Mouse (Mus musculus): Measurements from ENCODE around the gene Scrn3. TPM values are rescaled to one million over a fixed set of nuclear protein-coding genes. Genes with fewer than 3 reads are reported as not detected.

Scrn3 gene
- polyA plus RNA-seq, 1 experiment from 2014 or later, result 8.1 TPM

- Histone ChIP-seq H3K4me1 (replicated peaks) (peaks cover 58% of the 10 kb centered on the region), H3K9ac (replicated peaks) (peak overlapping the region; percentile 48), H3K4me3 (replicated peaks) (peak overlapping the region; percentile 37), H3K9me3 (no peaks in the 10 kb centered on the region), H3K27ac (peak overlapping the region; percentile 85), H3K36me3 (no peaks in the 10 kb centered on the region), H3K4me2 (replicated peaks) (peak overlapping the region; percentile 45), H3K27me3 (peaks cover 82% of the 10 kb centered on the region)
- ATAC-seq, result 0 out of 2 replicates have a peak, but pooled peaks have one; percentile 24
- WGBS, result under 1% methylated on average over 18 of the region's 18 CpGs
These were observed 34.7 kb upstream of the Scrn3 start for GRCm38 (mm10) chr2:73277709-73278075.

- H3K27me3 ChIP-seq, result peaks cover 76% of the 10 kb centered on the region
- peak; percentile 62; the same call in 1 of the 2 replicates for ATAC-seq
- H3K4me3 ChIP-seq (replicated peaks), result peak overlapping the region; percentile 37
- peak overlapping the region; percentile 53 for H3K9ac ChIP-seq (replicated peaks)
- under 1% methylated on average over 20 of the region's 20 CpGs for WGBS
- H3K9me3 ChIP-seq, result no peaks in the 10 kb centered on the region
- no peaks in the 10 kb centered on the region for H3K36me3 ChIP-seq
- peak overlapping the region; percentile 85 for H3K27ac ChIP-seq
- peaks cover 52% of the 10 kb centered on the region for H3K4me1 ChIP-seq (replicated peaks)
- H3K4me2 ChIP-seq (replicated peaks), result peak overlapping the region; percentile 46
These were observed 34.1 kb upstream of the Scrn3 start for GRCm38 (mm10) chr2:73278131-73278854.

GRCm38 (mm10) chr2:73278869-73279268 is 33.5 kb upstream of the Scrn3 start:
- Histone ChIP-seq H3K4me2 (replicated peaks) (peak overlapping the region; percentile 46), H3K27ac (peak overlapping the region; percentile 78), H3K9ac (replicated peaks) (peak overlapping the region; percentile 53), H3K4me1 (replicated peaks) (peaks cover 46% of the 10 kb centered on the region), H3K4me3 (replicated peaks) (peak overlapping the region; percentile 28), H3K36me3 (no peaks in the 10 kb centered on the region), H3K27me3 (peaks cover 71% of the 10 kb centered on the region), H3K9me3 (no peaks in the 10 kb centered on the region)
- WGBS, result under 1% methylated on average over 17 of the region's 17 CpGs
- ATAC-seq, result peak; percentile 60

DNA sequence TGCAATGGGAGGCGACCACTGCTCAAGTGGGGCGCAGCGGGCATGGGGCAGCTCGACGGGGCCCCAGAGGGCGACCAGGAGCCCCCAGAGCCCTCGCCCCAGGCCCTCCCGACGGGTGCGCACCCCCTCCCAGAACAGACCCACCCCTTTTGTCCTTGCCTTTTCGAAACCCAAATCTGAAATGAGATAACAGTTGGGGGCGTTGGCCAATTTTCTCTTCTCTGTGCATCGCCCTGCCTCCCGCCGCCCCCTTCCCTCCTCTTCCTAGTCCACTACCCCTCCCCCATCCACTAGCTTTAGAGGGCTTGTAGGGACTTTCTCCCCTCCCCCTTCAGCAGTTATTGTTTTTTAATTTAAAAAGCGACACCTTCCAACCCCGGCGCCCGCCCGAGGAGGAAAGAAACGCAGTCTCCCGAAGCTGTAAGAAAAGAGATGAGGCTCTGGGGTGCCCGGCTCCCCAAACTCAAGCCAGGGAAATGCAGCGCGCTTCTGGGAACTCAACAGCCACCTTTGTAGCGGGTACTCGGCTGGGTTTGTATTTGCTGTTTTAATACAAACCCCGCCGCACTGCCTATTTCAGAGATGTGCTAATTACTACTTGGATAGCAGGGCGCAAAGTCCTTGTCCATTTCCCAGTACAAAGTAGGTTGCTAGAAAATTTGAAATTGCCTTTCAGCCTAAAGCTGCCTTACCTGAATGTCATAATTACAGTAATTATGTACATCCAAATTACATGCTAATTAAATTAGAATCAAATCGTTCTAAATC is 32.9 kb upstream of the Scrn3 start:
- no peaks in the 10 kb centered on the region for H3K36me3 ChIP-seq
- 1% methylated on average over 31 of the region's 31 CpGs for WGBS
- H3K9ac ChIP-seq (replicated peaks), result peak overlapping the region; percentile 53
- peak overlapping the region; percentile 78 for H3K27ac ChIP-seq
- H3K4me3 ChIP-seq (replicated peaks), result peak overlapping the region; percentile 28
- peaks cover 65% of the 10 kb centered on the region for H3K27me3 ChIP-seq
- no peak; the same call in 1 of the 2 replicates for ATAC-seq
- peaks cover 40% of the 10 kb centered on the region for H3K4me1 ChIP-seq (replicated peaks)
- peak overlapping the region; percentile 46 for H3K4me2 ChIP-seq (replicated peaks)
- H3K9me3 ChIP-seq, result no peaks in the 10 kb centered on the region

DNA sequence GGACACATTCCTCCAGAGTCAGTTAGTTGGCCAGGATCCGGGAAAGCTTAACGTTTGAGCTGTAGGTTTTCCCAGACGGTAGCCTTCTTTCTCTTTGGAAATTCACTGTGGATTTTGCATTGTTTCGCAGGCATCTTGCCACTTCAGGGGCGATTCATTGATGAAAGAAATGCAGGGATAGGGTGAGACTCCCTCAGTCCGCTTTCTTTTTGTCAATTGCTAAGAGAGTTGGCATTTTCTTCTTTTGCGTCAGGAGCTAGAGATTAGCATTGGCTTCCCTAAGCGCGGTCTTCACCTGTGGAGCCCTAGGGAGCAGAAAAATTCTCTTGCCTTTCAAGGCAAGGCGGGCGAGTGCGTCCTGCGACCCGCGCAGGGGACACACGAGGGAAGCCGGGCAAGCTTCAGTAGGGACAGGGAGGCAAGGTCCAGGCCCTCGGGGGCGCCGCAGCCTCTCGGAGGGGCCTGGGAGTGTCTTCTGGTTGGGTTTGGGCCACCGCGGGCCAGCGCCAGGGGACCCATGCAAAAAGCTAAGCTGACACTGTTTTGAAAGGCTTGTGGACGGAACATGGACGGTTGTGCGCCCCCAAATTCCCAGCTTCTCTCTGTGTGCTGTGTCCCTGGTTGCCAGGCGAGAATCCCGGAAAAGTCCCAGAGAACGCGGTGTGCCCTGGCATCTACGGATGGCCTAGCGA is 31.9 kb upstream of the Scrn3 start:
- 1% methylated on average over 33 of the region's 33 CpGs for WGBS
- Histone ChIP-seq H3K27me3 (peaks cover 61% of the 10 kb centered on the region), H3K36me3 (no peaks in the 10 kb centered on the region), H3K4me2 (replicated peaks) (peak overlapping the region; percentile 47), H3K4me3 (replicated peaks) (peak overlapping the region; percentile 16), H3K9ac (replicated peaks) (peak overlapping the region; percentile 11; the same call in 1 of the 2 replicates), H3K9me3 (no peaks in the 10 kb centered on the region), H3K27ac (no peak overlapping the region; the same call in 1 of the 2 replicates), H3K4me1 (replicated peaks) (peaks cover 36% of the 10 kb centered on the region)
- ATAC-seq, result no peak

GRCm38 (mm10) chr2:73281048-73281661 is 31.2 kb upstream of the Scrn3 start:
- 8% methylated on average over 22 of the region's 22 CpGs for WGBS
- peak overlapping the region; percentile 16; the same call in 1 of the 2 replicates for H3K4me3 ChIP-seq (replicated peaks)
- peak overlapping the region; percentile 47 for H3K4me2 ChIP-seq (replicated peaks)
- H3K4me1 ChIP-seq (replicated peaks), result peaks cover 36% of the 10 kb centered on the region
- peak overlapping the region; percentile 11; the same call in 1 of the 2 replicates for H3K9ac ChIP-seq (replicated peaks)
- 0 out of 2 replicates have a peak, but pooled peaks cover 2% of the 10 kb centered on the region for H3K36me3 ChIP-seq
- no peak for ATAC-seq
- H3K27me3 ChIP-seq, result peaks cover 58% of the 10 kb centered on the region
- H3K27ac ChIP-seq, result no peak overlapping the region
- no peaks in the 10 kb centered on the region for H3K9me3 ChIP-seq

- ATAC-seq, result no peak
- Histone ChIP-seq H3K9ac (replicated peaks) (no peak overlapping the region), H3K4me3 (replicated peaks) (no peak overlapping the region), H3K4me1 (replicated peaks) (peaks cover 36% of the 10 kb centered on the region), H3K36me3 (0 out of 2 replicates have a peak, but pooled peaks cover 3% of the 10 kb centered on the region), H3K9me3 (no peaks in the 10 kb centered on the region), H3K4me2 (replicated peaks) (peak overlapping the region; percentile 47; the same call in 1 of the 2 replicates), H3K27me3 (peaks cover 53% of the 10 kb centered on the region), H3K27ac (no peak overlapping the region)
- 6% methylated on average over 7 of the region's 7 CpGs for WGBS
These were observed 30.7 kb upstream of the Scrn3 start for GRCm38 (mm10) chr2:73281707-73282106.

DNA sequence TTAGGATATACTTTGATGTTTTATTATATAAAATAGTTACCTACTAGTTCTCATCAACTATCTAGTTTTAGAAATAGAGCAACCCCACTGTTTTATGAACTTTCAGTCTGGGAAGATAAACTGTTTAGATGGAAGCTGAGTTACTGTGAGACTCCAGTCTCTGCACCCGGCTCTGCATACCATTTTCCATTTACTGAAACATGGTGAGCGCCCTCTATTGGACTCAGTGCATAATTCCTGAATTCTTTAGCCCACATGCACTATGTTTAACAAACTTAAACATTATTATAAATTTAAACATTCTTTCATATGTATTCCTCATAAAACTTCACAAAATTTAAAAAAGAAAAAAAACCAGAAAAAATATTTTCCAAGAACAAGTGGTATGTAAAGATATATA is 26.8 kb upstream of the Scrn3 start:
- Histone ChIP-seq H3K36me3 (peaks cover 14% of the 10 kb centered on the region), H3K27ac (no peak overlapping the region), H3K9ac (replicated peaks) (no peak overlapping the region), H3K27me3 (peaks cover 19% of the 10 kb centered on the region), H3K4me2 (replicated peaks) (no peak overlapping the region), H3K4me1 (replicated peaks) (peaks cover 9% of the 10 kb centered on the region), H3K9me3 (no peaks in the 10 kb centered on the region), H3K4me3 (replicated peaks) (no peak overlapping the region)
- ATAC-seq, result no peak
- WGBS, result 7% methylated on average over 2 of the region's 2 CpGs

DNA sequence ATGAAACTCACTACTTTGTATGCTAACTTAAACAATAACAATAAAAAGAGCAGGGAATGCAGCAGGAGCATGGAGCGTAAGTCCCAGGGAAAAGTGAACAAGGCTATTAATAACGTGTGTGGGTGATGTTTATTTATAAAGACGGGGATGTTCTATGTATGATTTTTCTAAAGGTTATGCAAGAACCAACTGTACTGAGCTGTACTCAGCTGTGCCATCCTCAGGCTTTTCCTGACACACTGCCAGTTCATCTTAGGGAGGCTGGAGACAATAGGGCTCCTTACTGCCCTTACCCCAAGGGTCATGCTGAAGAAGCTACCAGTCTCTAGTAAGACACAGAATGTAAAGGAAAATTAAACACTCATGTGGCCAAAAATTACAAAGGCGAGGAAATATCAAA is 21.3 kb upstream of the Scrn3 start:
- no peak overlapping the region for H3K9ac ChIP-seq (replicated peaks)
- H3K4me3 ChIP-seq (replicated peaks), result no peak overlapping the region
- H3K4me1 ChIP-seq (replicated peaks), result no peaks in the 10 kb centered on the region
- no peak overlapping the region for H3K4me2 ChIP-seq (replicated peaks)
- no peaks in the 10 kb centered on the region for H3K9me3 ChIP-seq
- no peak overlapping the region for H3K27ac ChIP-seq
- 92% methylated on average over 4 of the region's 4 CpGs for WGBS
- no peak for ATAC-seq
- H3K27me3 ChIP-seq, result no peaks in the 10 kb centered on the region
- peaks cover 32% of the 10 kb centered on the region for H3K36me3 ChIP-seq

DNA sequence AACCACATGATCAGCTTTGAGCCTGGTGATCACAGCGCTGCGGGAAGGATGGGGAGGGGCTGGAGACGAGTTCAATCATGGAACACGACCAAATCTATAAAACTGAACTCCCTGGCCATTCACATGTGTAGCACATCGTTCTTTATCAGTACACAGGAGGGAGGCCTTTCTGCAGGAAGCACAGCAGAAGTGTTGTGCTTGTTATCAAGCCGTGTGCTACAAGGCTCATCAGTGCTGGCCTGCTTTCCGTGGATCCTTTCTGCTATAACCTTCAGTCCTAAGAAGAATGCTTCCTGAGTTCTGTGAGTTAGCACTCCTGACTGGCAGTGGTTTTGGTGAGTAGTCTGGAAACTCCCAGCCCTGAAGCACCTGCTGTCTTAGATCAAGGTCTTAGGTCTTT is 17.4 kb upstream of the Scrn3 start:
- Histone ChIP-seq H3K4me2 (replicated peaks) (no peak overlapping the region), H3K36me3 (peaks cover 31% of the 10 kb centered on the region), H3K4me1 (replicated peaks) (0 out of 2 replicates have a peak, but pooled peaks cover 3% of the 10 kb centered on the region), H3K4me3 (replicated peaks) (no peak overlapping the region), H3K27me3 (no peaks in the 10 kb centered on the region), H3K27ac (no peak overlapping the region), H3K9me3 (no peaks in the 10 kb centered on the region), H3K9ac (replicated peaks) (no peak overlapping the region)
- ATAC-seq, result no peak
- WGBS, result 84% methylated on average over 7 of the region's 7 CpGs

- Histone ChIP-seq H3K9me3 (no peaks in the 10 kb centered on the region), H3K9ac (replicated peaks) (no peak overlapping the region), H3K36me3 (peaks cover 33% of the 10 kb centered on the region), H3K4me2 (replicated peaks) (no peak overlapping the region), H3K4me3 (replicated peaks) (no peak overlapping the region), H3K27me3 (no peaks in the 10 kb centered on the region), H3K4me1 (replicated peaks) (0 out of 2 replicates have a peak, but pooled peaks cover 3% of the 10 kb centered on the region), H3K27ac (no peak overlapping the region)
- WGBS, result 83% methylated on average over 7 of the region's 7 CpGs
- no peak for ATAC-seq
These were observed 14.2 kb upstream of the Scrn3 start for GRCm38 (mm10) chr2:73298154-73298553.

All from midbrain, embryonic 13.5 days (tissue).